Mouse (Mus musculus): Measurements from ENCODE around the gene Pdlim5.

GRCm38 (mm10) chr3:142424134-142424533, 28.6 kb upstream of the Pdlim5 start:
- TF ChIP-seq GATA1 (IDR thresholded peaks at IDR 0.05; ENCODE audit: low read length) (no peak), TAL1 (IDR thresholded peaks at IDR 0.05; ENCODE audit: low read length) (no peak)

Measured in erythroblast, embryonic 14.5 days (primary cell).